Mouse (Mus musculus): ENCODE data around the gene Osbpl10. TPM values are rescaled to one million over a fixed set of nuclear protein-coding genes. Genes with fewer than 3 reads are reported as not detected.

Gene Osbpl10
- polyA plus RNA-seq, 1 experiment, result 4.2 TPM

DNA sequence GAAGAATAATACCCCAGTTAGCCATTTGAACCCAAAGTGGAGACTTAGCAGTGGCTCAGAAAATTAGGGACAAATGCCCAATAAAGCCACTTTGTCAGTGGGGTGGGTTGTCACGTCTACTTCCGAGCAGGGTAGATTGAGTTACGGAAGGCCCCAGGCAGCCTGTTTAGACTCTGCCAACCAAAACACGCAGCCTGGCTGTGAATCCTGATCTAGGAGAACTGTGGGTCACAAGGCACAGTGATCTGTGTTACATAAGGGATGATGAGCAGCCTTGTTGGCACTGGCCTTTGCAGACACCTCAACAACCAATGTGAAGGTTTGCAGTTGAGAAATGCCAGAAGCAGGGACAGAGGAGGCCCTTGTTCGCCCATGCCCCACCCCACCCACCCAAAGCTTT, 183.2 kb downstream of the Osbpl10 start:
- Histone ChIP-seq H3ac (ENCODE audit: control insufficient read depth, insufficient read length, low read depth) (no peak overlapping the region), H3K36me3 (ENCODE audit: control insufficient read depth, insufficient read depth) (no peaks in the 10 kb centered on the region), H3K79me2 (ENCODE audit: control insufficient read depth, insufficient read depth) (no peaks in the 10 kb centered on the region), H3K79me3 (ENCODE audit: low read depth) (no peaks in the 10 kb centered on the region), H3K27me3 (ENCODE audit: control insufficient read depth, insufficient read depth, insufficient read length) (no peaks in the 10 kb centered on the region), H3K4me3 (ENCODE audit: insufficient read depth, poor library complexity, severe bottlenecking) (no peak overlapping the region)
- TF ChIP-seq USF1 (IDR thresholded peaks at IDR 0.05; ENCODE audit: low read depth) (no peak), CEBPB (IDR thresholded peaks at IDR 0.05; ENCODE audit: low read depth) (no peak), MYOG (IDR thresholded peaks at IDR 0.05; ENCODE audit: control insufficient read depth, extremely low read depth, insufficient read length) (no peak), FOSL1 (IDR thresholded peaks at IDR 0.05; ENCODE audit: insufficient read depth, low read length, poor library complexity, severe bottlenecking) (no peak), MYOD1 (IDR thresholded peaks at IDR 0.05; ENCODE audit: control insufficient read depth, insufficient read length, low read depth) (no peak), CTCF (IDR thresholded peaks at IDR 0.05; ENCODE audit: control insufficient read depth, insufficient read depth, insufficient read length) (no peak), MAX (IDR thresholded peaks at IDR 0.05) (no peak)

DNA sequence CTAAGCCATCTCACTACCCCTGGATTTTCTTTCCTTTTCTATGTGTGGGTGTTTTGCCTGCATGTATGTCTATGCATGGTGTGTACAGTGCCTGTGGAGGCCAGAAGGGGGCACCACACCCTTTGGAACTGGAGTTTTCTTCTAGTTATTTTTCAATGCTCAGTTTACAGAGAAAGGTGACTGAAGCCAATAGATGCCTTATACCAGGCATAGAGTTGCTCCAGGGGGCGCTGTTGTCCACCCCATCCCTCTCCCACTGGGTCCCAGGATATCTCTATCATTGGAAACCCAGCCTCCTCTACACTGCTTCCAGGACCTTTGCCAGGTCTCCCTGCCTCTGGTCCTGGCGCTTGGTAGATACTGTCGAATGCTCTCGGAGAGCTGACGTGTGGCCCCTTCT, 184.7 kb downstream of the Osbpl10 start:
- Histone ChIP-seq H3K79me3 (ENCODE audit: low read depth) (no peaks in the 10 kb centered on the region), H3K4me3 (ENCODE audit: insufficient read depth, poor library complexity, severe bottlenecking) (no peak overlapping the region), H3K36me3 (ENCODE audit: control insufficient read depth, insufficient read depth) (no peaks in the 10 kb centered on the region), H3ac (ENCODE audit: control insufficient read depth, insufficient read length, low read depth) (no peak overlapping the region), H3K27me3 (ENCODE audit: control insufficient read depth, insufficient read depth, insufficient read length) (no peaks in the 10 kb centered on the region), H3K79me2 (ENCODE audit: control insufficient read depth, insufficient read depth) (no peaks in the 10 kb centered on the region)
- no peak for TF ChIP-seq CTCF (IDR thresholded peaks at IDR 0.05; ENCODE audit: control insufficient read depth, insufficient read depth, insufficient read length)
- TF ChIP-seq MYOD1 (IDR thresholded peaks at IDR 0.05; ENCODE audit: control insufficient read depth, insufficient read length, low read depth), result no peak
- TF ChIP-seq USF1 (IDR thresholded peaks at IDR 0.05; ENCODE audit: low read depth), result no peak
- TF ChIP-seq MYOG (IDR thresholded peaks at IDR 0.05; ENCODE audit: control insufficient read depth, extremely low read depth, insufficient read length), result no peak
- no peak for TF ChIP-seq MAX (IDR thresholded peaks at IDR 0.05)
- no peak for TF ChIP-seq FOSL1 (IDR thresholded peaks at IDR 0.05; ENCODE audit: insufficient read depth, low read length, poor library complexity, severe bottlenecking)
- TF ChIP-seq CEBPB (IDR thresholded peaks at IDR 0.05; ENCODE audit: low read depth), result no peak

DNA sequence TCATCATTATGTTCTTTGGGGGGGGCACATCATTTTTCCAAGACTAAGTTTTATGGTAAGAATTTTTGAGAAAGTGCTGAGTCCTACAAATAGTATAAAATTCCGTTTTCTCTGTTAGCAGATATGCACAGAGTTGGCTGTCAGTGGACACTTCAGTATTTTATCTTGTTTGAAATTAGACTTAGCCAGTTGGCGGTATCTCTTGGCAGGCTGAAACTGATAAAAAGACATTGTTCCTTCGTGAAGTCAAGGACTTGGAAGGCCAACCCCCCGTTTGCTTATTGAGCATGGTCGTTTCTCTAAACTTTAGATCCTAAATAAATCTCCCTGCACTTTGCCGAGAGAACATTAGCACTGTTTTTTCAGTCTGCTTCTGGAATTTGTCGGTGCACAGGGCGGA, 185.3 kb downstream of the Osbpl10 start:
- H3K79me2 ChIP-seq (ENCODE audit: control insufficient read depth, insufficient read depth), result no peaks in the 10 kb centered on the region
- TF ChIP-seq FOSL1 (IDR thresholded peaks at IDR 0.05; ENCODE audit: insufficient read depth, low read length, poor library complexity, severe bottlenecking), result no peak
- TF ChIP-seq CEBPB (IDR thresholded peaks at IDR 0.05; ENCODE audit: low read depth), result no peak
- H3K36me3 ChIP-seq (ENCODE audit: control insufficient read depth, insufficient read depth), result no peaks in the 10 kb centered on the region
- no peak overlapping the region for H3ac ChIP-seq (ENCODE audit: control insufficient read depth, insufficient read length, low read depth)
- H3K79me3 ChIP-seq (ENCODE audit: low read depth), result no peaks in the 10 kb centered on the region
- no peaks in the 10 kb centered on the region for H3K27me3 ChIP-seq (ENCODE audit: control insufficient read depth, insufficient read depth, insufficient read length)
- H3K4me3 ChIP-seq (ENCODE audit: insufficient read depth, poor library complexity, severe bottlenecking), result no peak overlapping the region

DNA sequence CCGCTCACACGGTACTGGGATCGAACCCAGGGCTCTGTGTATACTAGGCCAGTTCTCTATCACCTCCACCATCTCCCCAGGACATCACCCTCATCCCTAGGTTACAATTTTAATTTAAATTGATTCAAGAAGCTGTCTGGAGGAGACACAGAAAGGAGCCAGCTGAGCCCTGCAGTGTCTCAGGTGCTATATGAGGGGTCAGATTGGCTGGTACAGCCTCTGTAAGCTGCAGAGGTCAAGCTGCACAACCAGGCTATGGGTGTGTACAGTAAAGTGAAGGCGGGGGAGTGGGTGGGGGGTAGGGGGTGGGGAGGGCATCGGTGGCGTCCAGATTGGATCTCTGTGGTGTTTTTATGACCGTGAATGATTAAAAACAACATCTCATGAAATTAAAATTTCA, 186.0 kb downstream of the Osbpl10 start:
- no peaks in the 10 kb centered on the region for H3K27me3 ChIP-seq (ENCODE audit: control insufficient read depth, insufficient read depth, insufficient read length)
- TF ChIP-seq CEBPB (IDR thresholded peaks at IDR 0.05; ENCODE audit: low read depth) (no peak), FOSL1 (IDR thresholded peaks at IDR 0.05; ENCODE audit: insufficient read depth, low read length, poor library complexity, severe bottlenecking) (no peak), MYOD1 (IDR thresholded peaks at IDR 0.05; ENCODE audit: control insufficient read depth, insufficient read length, low read depth) (no peak), MYOG (IDR thresholded peaks at IDR 0.05; ENCODE audit: control insufficient read depth, extremely low read depth, insufficient read length) (no peak), CTCF (IDR thresholded peaks at IDR 0.05; ENCODE audit: control insufficient read depth, insufficient read depth, insufficient read length) (no peak), MAX (IDR thresholded peaks at IDR 0.05) (no peak), USF1 (IDR thresholded peaks at IDR 0.05; ENCODE audit: low read depth) (no peak)
- no peak overlapping the region for H3ac ChIP-seq (ENCODE audit: control insufficient read depth, insufficient read length, low read depth)
- no peaks in the 10 kb centered on the region for H3K79me2 ChIP-seq (ENCODE audit: control insufficient read depth, insufficient read depth)
- H3K36me3 ChIP-seq (ENCODE audit: control insufficient read depth, insufficient read depth), result no peaks in the 10 kb centered on the region
- H3K79me3 ChIP-seq (ENCODE audit: low read depth), result no peaks in the 10 kb centered on the region
- H3K4me3 ChIP-seq (ENCODE audit: insufficient read depth, poor library complexity, severe bottlenecking), result no peak overlapping the region

DNA sequence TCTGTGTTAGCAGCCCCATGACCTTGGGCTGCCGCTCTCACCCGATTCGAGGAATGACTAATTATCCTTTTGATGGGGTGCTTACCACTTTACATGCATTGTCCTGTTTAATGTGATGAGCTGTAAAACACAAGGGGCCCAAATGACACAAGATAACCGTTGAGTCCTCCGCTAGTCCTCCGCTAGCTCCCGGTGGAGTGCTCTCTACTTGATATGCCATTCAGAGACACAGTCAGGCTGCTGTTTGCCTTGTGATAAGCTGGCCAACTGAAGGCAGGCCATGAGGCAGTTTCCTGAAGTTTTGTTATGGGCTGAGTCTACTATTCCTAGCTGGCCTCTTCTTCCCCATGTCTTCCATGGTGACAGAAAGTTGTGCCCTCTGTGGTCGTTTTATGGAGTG, 187.6 kb downstream of the Osbpl10 start:
- no peak for TF ChIP-seq MYOG (IDR thresholded peaks at IDR 0.05; ENCODE audit: control insufficient read depth, extremely low read depth, insufficient read length)
- TF ChIP-seq USF1 (IDR thresholded peaks at IDR 0.05; ENCODE audit: low read depth), result no peak
- TF ChIP-seq CTCF (IDR thresholded peaks at IDR 0.05; ENCODE audit: control insufficient read depth, insufficient read depth, insufficient read length), result no peak
- TF ChIP-seq CEBPB (IDR thresholded peaks at IDR 0.05; ENCODE audit: low read depth), result no peak
- no peak for TF ChIP-seq MAX (IDR thresholded peaks at IDR 0.05)
- no peak for TF ChIP-seq FOSL1 (IDR thresholded peaks at IDR 0.05; ENCODE audit: insufficient read depth, low read length, poor library complexity, severe bottlenecking)
- TF ChIP-seq MYOD1 (IDR thresholded peaks at IDR 0.05; ENCODE audit: control insufficient read depth, insufficient read length, low read depth), result no peak
- H3K79me2 ChIP-seq (ENCODE audit: control insufficient read depth, insufficient read depth), result no peaks in the 10 kb centered on the region

DNA sequence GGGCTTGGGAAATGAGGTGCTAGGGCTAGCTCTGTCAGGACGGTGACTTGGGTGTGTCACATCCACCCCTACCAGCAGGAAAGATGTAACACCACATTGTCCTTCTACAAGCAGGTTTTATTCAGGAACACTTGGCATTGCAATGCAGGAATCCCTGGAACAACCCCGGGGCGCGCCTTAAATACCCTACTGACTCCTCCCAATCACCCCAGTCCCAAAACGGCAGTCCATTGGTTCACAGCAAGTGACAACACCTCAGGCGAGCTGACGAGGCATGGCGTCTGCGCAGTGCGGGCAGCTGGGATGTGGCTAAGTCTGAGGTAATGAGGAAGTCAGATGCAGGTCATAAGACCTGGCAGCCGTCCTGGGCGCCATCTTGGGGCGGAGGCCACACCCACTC, 191.2 kb downstream of the Osbpl10 start:
- Histone ChIP-seq H3ac (ENCODE audit: control insufficient read depth, insufficient read length, low read depth) (no peak overlapping the region), H3K27me3 (ENCODE audit: control insufficient read depth, insufficient read depth, insufficient read length) (no peaks in the 10 kb centered on the region), H3K79me2 (ENCODE audit: control insufficient read depth, insufficient read depth) (no peaks in the 10 kb centered on the region), H3K4me3 (ENCODE audit: insufficient read depth, poor library complexity, severe bottlenecking) (no peak overlapping the region), H3K79me3 (ENCODE audit: low read depth) (no peaks in the 10 kb centered on the region), H3K36me3 (ENCODE audit: control insufficient read depth, insufficient read depth) (no peaks in the 10 kb centered on the region)
- TF ChIP-seq MAX (IDR thresholded peaks at IDR 0.05) (no peak), FOSL1 (IDR thresholded peaks at IDR 0.05; ENCODE audit: insufficient read depth, low read length, poor library complexity, severe bottlenecking) (no peak), MYOG (IDR thresholded peaks at IDR 0.05; ENCODE audit: control insufficient read depth, extremely low read depth, insufficient read length) (no peak), CEBPB (IDR thresholded peaks at IDR 0.05; ENCODE audit: low read depth) (no peak), CTCF (IDR thresholded peaks at IDR 0.05; ENCODE audit: control insufficient read depth, insufficient read depth, insufficient read length) (no peak), USF1 (IDR thresholded peaks at IDR 0.05; ENCODE audit: low read depth) (no peak)

More for the DNA sequence above, 187.6 kb downstream of the Osbpl10 start:
- Histone ChIP-seq H3K36me3 (ENCODE audit: control insufficient read depth, insufficient read depth) (no peaks in the 10 kb centered on the region), H3K4me3 (ENCODE audit: insufficient read depth, poor library complexity, severe bottlenecking) (no peak overlapping the region), H3K79me3 (ENCODE audit: low read depth) (no peaks in the 10 kb centered on the region), H3ac (ENCODE audit: control insufficient read depth, insufficient read length, low read depth) (no peak overlapping the region), H3K27me3 (ENCODE audit: control insufficient read depth, insufficient read depth, insufficient read length) (no peaks in the 10 kb centered on the region)

All from C2C12 (cell line).